Mouse (Mus musculus) MEL (cell line): ENCODE data around the gene Fgd3.

Experiments
- CTCF ChIP-seq, 3 experiments: IDR thresholded peaks in 2 of 3; conservative IDR thresholded peaks in 1 of 3; 2 replicates each; pipeline ENCODE4 v1.5.1; 2011 to 2012; ENCODE audit warnings: low read length in 3 of 3, low read depth in 2 of 3, mild to moderate bottlenecking in 2 of 3, improper control_type of control experiment in 1 of 3, inconsistent platforms in 1 of 3, mixed read lengths in 1 of 3, moderate library complexity in 1 of 3; ENCODE audit not compliant: control insufficient read depth in 1 of 3, insufficient read depth in 1 of 3, poor library complexity in 1 of 3, severe bottlenecking in 1 of 3
- EP300 ChIP-seq, 2 experiments: IDR thresholded peaks; 2 replicates each; pipeline ENCODE4 v1.6.1; 2011; ENCODE audit warnings: improper control_type of control experiment in 2 of 2, low read length in 2 of 2, low read depth in 1 of 2, mild to moderate bottlenecking in 1 of 2
- MAZ ChIP-seq: IDR thresholded peaks from 2 replicates; pipeline ENCODE4 v1.6.1; 2012; ENCODE audit warnings: low read depth, mild to moderate bottlenecking, inconsistent platforms, low read length, improper control_type of control experiment
- MYC ChIP-seq: IDR thresholded peaks from 2 replicates; pipeline ENCODE4 v1.6.1; 2011; ENCODE audit warnings: low read depth, mild to moderate bottlenecking, low read length, improper control_type of control experiment, moderate library complexity
- POLR2AphosphoS2 ChIP-seq: IDR thresholded peaks from 2 replicates; pipeline ENCODE4 v1.6.1; 2011; ENCODE audit warnings: low read length, improper control_type of control experiment
- SMC3 ChIP-seq: IDR thresholded peaks from 2 replicates; pipeline ENCODE4 v1.6.1; 2011; ENCODE audit warnings: low read depth, low read length, improper control_type of control experiment
- USF1 ChIP-seq: IDR thresholded peaks from 2 replicates; pipeline ENCODE4 v1.6.1; 2014; ENCODE audit warnings: low read depth, mild to moderate bottlenecking, inconsistent platforms, low read length, improper control_type of control experiment, moderate library complexity

DNA sequence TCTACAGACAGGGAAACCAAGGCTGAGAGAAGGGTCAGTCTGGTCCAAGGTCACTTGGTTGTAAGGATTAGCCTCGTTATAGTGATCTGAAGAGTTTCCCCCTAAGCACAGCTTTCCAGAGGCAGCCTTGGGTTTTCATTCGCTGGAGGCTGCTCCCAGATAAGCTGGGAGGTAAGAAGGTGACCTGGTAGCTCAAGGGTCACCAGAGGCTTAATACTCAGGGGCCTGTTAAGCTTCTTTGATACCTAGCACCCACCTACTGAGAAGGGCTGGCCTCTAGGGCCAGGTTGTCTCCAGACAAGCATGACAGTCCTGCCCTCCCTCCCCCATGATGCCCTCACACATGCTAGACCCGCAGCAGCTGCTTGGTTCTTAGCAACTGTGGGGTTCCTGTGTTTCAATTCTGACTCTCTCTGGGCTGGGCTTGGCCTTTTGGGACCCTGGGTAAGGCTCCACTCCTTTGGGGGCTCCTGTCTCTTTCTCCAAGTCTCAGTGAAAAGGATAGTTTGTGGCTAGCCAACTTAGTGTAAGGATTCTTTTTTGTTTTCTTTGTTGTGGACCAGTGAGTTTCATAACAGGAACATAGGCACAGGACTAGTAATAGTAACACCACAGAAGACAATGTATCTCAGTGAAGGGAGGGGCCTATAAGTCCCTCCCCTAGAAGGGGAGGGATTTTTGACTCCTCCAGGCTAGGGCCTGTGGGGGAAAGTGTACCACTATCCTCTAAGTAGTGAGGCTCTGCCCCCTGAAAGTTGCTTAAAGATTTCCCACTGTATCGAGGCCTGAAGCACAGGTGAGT, 69.2 kb downstream of the Fgd3 start:
- TF ChIP-seq MAZ: no peak
- no peak for TF ChIP-seq SMC3
- TF ChIP-seq EP300 (IDR thresholded peaks at IDR 0.05; ENCODE audit: low read depth in 1 of 2, low read length in 2 of 2): no peak
- TF ChIP-seq POLR2AphosphoS2: no peak
- no peak for TF ChIP-seq CTCF (IDR thresholded peaks at IDR 0.05 in 2 of 3, conservative IDR thresholded peaks at IDR 0.05 in 1 of 3; ENCODE audit: control insufficient read depth in 1 of 3, insufficient read depth in 1 of 3, low read depth in 2 of 3, low read length in 3 of 3, poor library complexity in 1 of 3, severe bottlenecking in 1 of 3)
- TF ChIP-seq MYC: no peak
- TF ChIP-seq USF1: no peak
